Mouse (Mus musculus) layer of hippocampus, adult 8-10 months (tissue): Measurements from ENCODE around the gene Ctla4. TPM values are rescaled to one million over a fixed set of nuclear protein-coding genes. Genes with fewer than 3 reads are reported as not detected.

Experiments
- DNase-seq, 2 experiments: peaks; one replicate each; pipeline ENCODE4 v3.0.0; 2022; ENCODE audit warnings: low spot score in 2 of 2
- total RNA-seq, 4 experiments: library from RNA; stranded (reverse); gene quantifications; 2 replicates each; pipeline ENCODE4 v1.2.4; 2022

The Ctla4 gene
- total RNA-seq, 4 experiments from 2014 or later, result not detected

DNA sequence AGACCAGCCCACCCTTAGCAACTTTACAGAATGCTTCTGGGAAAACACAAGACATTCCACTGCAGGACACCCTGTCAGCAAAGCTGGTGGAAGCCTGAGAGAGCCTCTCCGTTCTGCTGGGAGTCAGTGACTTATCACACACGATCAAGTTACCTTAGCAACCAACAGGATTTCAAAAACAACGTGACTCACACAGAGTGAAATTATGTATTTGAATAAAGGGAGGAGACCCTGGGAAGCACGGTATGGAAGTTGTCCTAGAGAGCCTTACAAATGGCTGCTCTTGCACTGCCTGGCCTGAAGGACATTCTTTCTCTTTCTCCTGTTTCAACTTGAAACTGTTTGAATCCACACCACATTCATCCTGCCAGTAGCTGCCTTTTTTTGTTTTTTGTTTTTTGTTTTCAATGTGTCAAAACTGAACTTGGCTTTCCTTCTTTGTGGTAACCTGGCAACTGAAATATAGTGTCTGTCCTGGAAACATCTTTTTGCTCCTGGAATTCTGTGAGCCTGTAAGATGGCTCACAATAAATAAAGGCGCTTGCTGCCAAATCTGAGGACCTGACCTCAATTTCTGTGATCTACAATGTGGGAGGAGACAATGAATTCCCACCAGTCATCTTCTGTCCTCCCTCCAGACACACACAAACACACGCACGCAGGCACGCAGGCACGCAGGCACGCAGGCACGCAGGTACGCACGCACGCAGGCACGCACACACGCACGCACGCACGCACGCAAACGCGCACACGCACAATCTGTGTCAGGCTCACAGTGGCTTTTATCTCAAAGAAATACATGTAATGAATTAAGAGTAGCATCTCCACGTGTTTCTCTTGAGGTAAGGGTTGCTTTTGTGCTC, 33.9 kb downstream of the Ctla4 start:
- DNase-seq, result peak in 1 of 2 experiments; percentile 15

DNA sequence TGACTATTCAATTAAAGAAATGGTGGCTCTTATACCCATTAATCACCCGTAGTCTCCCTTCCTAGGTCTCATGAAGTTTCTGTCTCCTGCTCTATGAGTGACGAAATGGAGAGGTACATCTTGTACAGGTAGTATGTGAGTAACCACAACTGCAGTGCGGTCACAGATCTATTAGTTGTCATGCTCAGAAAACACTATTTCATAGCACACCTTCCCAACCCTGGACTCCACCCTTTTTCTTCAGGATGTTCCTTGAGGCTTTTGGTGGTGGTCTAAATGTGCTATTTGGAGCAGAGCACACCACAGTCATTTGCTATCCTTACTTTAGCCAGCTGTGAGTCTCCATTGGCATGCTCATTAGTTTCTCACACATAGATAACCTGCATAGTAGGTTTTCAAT, 42.2 kb downstream of the Ctla4 start:
- no peak for DNase-seq

DNA sequence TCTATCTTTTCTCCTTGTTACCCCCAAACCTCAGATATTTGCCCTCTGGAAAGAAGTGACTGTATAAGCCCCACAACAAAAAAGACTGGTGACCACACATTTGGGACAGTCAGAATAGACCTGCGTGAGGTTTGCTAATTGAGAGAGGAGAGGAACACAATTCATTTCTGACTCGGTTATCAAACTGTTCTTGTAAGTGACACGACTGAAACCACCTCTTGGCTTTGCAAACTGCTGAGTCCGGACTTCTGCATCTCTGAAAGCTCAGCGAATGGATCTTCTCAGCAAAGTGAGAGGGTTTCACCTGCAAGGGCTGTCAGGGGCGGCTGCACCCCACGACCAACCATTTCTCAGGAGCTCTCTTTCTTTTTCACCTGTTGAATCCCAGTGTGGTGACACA, 43.6 kb downstream of the Ctla4 start:
- DNase-seq, result no peak

DNA sequence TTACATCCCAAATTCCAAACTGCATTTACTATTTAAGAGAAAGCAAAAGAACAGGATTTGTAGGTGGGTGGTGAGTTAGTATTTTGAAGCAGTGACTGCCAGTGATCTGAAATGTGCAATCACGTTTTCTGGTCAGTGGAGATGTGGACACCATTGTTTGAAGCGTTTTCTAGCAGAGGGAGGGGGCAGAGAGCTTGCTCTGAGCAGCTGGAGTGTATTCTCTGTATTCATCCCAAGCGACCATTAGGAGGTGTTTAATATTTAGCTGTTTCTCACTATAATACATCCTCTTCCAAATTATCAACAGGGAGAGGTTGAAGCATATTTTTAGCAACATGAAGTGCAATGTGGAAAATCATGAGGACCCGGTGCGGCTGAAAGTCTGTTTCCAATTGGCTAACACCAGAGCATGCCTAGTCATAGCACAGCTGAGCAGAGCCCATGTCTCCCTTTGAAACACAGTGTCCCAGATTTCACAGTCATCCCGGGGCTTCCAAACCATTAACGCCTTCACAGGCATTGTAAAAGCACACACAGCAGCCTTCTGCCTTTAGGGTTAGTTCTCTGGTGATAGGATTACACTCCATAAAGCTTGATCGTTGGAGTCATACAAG, 49.3 kb downstream of the Ctla4 start:
- peak; percentile 23 to 28 for DNase-seq

DNA sequence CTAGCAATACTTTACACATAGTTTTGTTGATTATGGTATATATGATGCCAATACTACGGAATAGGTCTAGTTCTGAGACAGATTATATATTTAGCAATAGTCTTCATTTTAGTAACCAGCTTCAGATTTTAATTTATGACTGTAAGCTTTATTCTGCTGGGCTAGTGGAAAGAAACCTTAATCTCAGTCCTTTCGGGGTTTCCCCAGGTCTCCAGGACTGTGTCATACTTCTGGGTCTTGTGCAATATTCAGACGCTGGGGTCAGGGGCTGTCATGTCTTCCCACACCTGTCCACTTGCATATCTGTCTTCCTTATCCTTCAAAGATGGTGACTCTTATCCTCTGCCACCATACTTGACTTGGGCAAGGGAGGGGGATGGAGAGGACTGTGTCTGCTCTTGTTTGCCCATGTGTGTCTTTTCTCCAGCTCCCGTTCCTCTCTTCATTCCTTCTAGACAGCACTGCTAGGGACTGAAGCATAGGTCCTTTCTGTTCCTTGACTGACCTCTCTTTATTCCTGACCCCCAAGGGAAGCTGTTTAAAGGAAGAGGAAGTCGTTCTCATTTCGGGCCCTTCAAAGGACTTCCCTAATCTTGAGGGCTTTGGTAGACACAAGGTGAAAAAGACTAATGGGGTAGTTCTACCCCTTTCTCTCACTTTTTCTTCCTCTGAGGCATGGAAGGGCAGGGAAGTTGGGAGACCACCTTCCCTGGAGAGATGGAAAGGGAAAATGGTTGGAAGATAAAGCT, 50.3 kb downstream of the Ctla4 start:
- DNase-seq, result no peak

DNA sequence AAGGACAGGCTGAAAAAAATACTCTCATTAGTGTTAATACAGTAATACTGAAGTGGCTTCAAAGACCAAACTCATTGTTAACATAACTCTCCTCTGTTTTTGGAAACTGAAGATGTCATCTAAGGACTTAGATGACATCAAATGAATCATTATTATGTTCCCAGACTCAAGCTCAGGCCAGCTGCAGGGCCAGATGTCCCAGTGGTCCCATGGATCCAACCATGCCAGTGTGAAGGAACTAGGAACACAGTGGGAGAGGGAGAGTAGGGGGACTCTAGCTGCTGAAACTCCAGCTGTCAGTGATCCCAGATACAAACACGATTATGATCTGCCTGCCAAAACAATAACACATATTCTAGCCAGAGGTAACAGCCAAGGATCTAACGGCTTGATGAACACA, 51.5 kb downstream of the Ctla4 start:
- no peak for DNase-seq

DNA sequence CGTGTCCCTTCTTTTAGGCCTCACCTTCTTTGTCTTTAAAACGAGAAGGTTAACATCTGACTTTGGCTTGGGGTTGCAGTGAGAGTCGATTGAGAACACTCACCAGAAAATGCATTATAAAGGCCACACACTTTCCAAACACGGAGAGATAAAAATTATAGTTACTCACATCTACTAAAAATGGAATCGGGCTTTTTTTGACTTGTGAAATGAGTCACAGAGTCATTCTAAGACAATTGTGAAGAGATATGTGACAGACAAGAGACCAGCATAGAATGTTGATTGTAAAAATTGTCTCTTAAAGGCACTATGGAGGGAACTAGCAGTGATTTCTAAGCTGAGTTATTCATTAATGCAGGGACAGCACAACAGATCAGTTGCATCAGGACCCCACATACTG, 52.2 kb downstream of the Ctla4 start:
- DNase-seq, result no peak

DNA sequence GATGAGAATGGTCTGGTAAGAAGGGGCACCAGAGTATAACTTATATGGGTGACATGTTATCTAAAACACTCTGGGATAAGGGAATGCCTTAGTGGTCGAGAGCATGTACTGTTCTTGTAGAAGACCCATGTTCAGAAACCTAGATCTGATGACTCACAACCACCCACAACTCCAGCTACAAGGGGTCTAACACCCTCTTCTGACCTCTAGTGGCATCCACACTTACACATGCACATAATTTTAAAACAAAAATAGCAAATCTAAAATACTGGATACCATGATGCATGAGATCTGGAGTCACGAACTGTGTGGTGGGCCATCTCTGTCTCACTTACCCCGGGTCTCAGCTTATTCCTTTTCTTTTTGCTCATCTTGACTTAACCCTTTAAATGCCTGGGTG, 53.2 kb downstream of the Ctla4 start:
- no peak for DNase-seq

DNA sequence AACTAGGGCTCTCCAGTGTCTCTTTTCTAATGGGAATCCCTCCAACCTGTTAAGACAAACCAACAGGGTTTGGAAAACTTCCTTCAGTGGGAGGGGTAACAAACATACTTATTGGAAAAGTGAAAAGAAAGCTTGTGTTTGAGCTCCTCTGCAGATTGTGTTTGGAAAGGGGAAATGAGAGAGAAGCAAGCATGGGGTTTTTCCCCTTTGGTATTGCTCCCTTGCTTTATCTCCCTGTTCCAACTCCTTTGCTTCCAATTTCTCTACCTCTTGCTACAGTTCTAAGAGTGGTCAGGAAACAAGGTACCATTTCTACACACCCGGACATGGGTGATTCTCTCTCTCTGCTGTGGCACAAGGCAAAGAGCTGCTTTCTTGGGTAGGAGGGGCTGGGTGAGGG, 53.8 kb downstream of the Ctla4 start:
- no peak for DNase-seq

DNA sequence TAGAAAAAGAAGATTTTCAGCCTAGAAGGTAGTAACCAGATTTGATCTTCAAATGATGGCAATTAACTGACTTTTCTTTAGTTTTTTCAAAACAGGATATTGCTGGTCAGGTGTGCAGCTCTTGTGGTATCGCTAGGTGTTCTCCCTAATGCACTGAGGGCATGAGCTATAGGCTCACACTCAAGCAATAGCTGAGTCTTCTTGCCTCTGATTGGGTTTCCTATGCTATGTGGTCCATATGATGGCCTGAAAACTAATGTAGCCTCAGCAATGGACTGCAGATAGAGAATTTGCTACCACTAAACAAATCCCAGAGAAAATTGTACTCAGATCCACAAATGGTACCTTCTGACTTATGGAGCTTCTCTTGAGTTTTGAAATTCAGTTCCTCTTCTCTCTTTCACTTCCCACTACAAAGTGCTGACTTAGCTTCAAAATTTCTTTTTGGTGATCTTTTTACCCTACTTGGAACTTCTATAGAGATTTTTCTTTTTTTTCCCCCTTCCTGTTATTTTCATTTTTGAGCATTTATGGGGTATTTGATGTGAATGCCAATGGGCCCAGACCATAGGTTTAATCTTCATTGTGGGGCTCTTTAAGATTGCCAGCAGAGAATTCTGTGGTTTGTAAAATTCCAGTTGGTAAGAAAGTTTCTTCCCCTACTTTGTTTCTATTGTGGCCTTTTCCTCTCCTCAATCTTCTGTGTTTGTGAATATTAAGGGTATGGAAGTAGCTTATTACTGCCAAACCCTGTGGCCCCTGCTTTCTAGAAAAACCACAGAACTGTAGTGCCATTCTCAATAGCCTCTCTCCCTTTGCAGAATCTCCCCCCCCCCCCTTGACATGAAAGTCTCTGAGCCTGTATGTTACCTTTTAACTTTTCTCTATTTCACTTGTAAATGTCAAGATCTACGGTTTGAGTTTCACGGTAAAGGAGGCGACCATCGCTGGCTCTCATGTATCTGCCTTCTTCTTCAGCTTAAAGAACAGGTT, 54.6 kb downstream of the Ctla4 start:
- DNase-seq, result no peak

DNA sequence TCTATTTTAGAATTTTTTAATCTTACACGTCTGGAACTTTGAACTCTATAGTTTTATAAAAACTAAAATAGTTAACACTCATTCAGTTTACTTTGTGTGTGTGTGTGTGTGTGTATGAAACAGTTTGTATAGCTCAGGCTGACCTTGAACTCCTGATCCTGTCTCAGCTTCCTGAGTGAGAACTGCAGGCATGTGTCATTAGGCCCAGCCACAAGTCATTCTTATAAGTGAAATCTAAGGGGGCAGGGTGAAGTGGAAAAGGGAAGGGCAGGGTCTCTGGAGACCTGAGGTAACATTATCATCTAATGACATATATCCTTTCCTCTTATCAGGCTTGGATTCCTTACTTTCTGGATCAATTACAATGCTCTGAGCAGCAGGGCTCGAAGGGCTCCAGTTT, 56.1 kb downstream of the Ctla4 start:
- DNase-seq, result no peak

DNA sequence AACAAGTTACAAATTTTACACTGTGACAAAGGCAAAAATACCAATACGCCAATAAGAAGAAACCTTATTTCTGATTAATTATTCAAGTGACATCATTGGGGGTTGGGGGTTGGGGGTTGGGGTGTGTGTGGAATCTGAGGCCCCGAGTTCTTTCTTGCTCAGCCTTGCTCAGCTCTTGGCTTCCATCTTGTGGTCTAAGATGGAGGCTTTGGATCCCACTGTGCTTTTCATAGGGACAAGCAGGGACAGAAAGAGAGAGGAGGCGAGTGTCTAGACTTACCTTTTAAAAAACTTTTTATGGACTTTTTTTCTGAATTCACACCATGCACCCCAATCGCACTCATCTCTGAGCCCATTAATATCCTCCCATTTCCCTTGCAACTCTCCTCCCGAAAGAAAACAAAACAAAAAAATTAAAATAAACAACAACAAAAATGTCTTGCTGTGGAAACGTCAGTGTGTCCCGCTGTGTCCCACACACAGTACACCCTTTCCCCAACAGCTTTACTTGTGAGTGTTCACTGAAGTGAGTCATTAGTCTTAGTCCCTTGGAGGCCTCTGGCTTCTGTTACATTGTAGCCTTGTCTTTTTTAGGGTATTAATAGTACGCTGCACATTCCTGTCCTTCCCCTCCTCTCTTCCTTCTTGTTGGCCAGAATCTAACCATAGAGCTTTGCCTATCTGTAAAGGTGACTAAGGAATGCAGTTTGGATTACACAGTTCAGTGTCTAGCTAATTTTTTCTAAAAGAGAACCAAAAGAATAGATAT, 59.0 kb downstream of the Ctla4 start:
- DNase-seq, result no peak

DNA sequence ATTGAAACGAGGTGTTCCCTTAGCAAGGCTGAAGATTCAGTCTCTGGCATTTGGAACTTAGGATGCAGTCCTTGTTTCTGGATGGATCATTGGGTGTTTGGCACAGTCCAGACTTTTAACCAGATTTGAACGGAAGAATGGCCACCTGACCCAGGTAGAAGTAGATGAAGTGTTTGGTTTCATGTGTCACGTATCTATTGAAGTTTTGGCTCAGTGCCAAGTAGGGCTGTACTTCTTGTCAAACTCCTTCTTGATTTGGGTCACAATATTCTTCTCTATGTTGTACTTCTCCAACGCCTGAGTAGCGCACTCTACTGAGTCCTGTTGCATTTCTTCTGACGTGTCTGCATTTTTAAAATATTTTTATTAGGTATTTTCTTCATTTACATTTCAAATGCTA, 61.3 kb downstream of the Ctla4 start:
- no peak for DNase-seq

DNA sequence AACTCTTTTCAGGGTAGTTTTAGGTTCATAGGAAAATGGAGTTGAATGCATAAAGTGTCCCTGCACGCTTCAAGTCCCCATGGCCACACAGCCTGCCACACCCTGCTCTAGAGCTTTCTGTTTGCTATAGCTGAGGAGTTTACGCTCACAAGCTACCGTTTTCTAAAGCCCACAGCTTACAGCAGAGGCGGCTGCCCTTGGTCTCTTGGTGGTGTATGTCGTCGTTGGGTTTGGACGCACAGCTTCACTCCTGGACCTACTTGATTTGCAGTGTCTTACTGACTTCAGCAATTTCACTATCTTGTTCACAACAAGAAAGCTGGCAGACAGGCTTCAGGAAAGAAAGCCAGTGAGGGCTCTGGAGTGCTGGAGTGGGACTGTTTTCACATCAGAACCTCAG, 66.2 kb downstream of the Ctla4 start:
- no peak for DNase-seq

DNA sequence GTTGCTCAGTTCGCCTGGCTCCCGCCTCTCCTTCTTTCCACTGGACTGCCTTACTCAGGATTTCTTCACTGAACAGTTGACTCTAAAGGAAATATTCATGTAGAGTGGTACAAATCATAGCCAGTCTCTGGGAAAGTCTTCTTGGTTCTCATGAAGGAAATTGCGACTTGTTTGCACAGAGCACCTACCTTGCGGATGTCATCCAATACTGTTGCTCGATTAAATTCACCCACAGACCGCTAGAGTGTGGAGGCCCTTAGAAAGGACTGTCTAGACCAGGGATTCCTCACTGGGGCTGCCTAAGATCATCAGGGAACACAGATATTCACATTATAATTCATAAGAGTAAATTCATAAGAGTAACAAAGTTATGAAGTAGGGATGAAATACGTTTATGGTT, 66.9 kb downstream of the Ctla4 start:
- DNase-seq, result no peak

DNA sequence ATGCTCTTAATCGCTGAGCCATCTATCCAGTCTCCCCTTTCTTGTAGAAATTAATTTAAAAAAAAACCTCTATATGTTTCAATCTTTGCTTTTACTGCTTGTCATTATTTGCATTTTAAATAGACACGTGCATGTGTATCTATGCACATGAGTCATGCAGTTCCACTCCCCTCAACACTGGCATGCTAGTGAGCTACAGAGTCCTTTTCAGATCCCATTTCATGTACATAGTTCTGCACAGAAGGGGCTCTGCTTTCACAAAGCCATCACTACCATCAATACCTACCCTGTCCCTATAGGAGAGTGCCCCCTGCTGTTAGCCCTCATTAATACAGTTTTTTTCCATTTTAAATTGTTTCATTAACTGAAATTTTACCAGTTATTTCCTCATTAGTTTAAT, 68.0 kb downstream of the Ctla4 start:
- DNase-seq, result no peak

DNA sequence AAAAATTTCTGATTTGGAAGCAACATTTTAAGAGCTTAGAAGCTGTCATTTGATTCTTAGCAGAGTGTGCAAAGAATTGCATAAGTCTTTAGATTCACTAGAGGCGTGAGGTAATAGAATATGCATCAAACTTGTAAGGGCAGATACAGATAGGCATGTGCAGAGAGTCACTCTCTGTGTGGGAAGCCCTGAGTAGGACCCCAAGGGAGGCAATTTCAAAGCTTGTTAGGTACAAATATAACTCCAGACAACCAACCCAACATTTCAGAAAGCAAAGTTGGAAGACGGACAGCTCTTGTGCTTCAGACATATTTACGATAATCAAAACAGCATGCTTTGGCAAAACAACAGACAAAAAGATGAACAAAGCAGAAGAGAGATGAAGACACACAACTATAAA, 68.4 kb downstream of the Ctla4 start:
- no peak for DNase-seq

DNA sequence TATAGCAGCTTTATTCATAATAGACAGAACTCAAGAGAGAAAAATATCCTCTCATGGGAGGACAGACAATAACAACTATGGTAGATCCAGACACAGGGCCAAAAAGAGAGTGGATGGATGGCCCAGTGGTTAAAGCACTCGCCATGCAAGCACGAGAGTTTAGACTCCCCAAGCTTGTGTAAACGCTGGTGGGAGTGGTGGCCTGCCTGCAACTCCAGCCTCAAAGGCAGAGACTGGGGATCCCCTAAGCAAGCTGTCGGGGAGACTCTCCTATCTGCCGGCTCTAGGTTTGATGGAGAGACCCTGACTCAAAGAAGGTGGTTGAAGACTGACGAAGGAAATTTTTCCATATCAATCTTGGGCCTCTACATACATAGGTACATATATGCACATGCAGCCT, 69.4 kb downstream of the Ctla4 start:
- DNase-seq, result no peak

DNA sequence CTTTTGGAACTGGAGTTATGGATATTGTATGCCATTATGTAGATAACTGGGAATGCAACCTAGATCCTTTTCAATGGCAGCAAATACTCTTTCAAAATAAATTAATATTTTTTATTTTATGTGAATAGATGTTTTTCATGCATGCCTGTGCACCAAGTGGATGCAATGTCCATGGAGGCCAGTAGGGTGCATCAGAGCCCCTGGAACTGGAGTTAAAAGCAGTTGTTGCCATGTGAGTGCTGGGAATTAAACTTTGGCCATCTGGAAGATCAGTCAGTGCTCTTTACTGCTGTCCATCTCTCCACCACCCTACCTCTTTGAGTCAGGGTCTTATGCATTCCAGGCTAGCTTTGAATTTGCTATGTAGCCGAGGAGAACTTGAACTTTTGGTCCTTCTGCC, 71.5 kb downstream of the Ctla4 start:
- DNase-seq, result no peak

DNA sequence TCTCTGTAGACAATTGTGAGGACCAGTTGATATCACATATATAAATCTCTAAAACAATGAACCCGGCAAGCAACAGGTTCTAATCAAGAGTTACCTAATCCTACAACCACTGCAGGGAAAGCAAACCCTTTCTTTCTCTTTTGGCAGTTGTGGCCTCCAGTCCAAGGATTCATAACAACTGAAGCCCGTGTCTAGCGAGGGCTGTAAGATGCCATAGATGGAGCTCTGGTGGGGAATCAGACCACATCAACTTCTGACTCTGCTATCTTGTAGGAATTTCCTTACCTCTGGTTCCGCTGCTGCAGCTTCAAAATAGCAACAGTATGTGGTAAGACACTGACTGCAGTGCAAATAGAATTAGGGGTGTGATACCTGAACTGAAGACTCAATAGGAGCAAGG, 72.4 kb downstream of the Ctla4 start:
- no peak for DNase-seq

DNA sequence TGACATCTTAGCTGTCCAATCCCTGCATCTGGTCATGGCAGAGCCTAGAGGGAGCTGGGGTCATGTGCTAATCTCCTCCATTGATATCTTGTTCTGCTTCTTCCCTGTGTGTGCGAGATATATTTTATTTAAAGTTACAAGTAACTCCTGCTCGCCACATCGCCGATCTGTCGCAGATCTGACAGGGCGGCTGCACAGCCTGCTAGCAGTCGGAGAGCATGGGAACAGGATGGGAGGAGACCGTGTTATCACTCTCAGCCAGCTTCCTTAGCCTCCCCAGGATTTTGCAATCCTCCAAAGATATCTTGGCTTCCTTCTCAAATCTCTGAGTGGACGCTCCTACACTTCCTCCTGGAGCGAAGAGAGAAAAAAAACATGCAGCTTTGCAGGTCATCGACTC, 73.7 kb downstream of the Ctla4 start:
- no peak for DNase-seq
